Mouse (Mus musculus): ENCODE data around the gene Foxn1.

The Foxn1 gene

DNA sequence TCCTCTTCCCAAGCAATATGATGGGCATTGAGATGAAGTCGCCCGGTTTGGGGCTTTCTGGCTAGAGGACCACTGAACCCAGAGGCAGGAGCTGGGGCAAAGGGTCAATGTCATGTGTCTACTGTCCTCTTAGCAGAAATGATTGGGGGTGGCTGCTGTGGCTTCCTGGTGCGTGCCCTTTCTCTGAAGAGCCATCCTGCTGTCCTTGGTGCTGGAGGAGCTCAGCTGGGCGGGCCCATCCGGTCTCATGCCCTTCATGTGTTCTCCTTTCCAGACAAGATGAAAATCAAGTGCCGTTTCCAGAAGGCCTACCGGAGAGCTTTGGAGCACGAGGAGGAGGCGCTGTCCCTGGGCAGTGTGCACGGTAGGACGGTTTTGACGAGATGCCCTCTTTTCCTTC, 53.7 kb downstream of the Foxn1 start:
- no peak for DNase-seq (ENCODE audit: extremely low read depth, insufficient read length, low spot score)

GRCm38 (mm10) chr11:78328512-78329056, 57.8 kb downstream of the Foxn1 start:
- no peak for DNase-seq (ENCODE audit: extremely low read depth, insufficient read length, low spot score)

- DNase-seq (ENCODE audit: extremely low read depth, insufficient read length, low spot score): peak; percentile 93
Measured at GRCm38 (mm10) chr11:78327634-78328511, 58.5 kb downstream of the Foxn1 start, which contains the start of gene Pigs. Pigs (plus strand) TSS chr11:78328415.

DNA sequence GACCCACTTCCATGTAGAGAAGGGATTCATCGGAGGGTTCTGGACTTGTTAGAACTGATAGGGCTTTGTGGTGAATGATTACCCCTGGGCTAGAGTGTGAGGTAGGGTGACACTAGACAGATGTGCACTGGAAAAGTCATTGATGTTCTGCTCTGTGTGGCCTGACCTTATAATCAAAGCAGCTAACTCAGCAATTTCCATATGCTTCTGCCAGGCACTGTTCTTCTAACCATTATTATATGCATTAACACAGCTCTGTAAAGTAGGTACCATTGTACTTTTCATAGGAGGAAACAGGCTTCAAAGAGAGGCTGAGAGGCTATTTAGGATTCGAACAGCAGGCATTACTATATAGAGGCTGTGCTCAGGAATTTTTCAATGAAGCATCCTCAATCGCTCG, 59.1 kb downstream of the Foxn1 start:
- DNase-seq (ENCODE audit: extremely low read depth, insufficient read length, low spot score): no peak

- no peak for DNase-seq (ENCODE audit: extremely low read depth, insufficient read length, low spot score)
Measured at GRCm38 (mm10) chr11:78324965-78325364, 61.4 kb downstream of the Foxn1 start.

- DNase-seq (ENCODE audit: extremely low read depth, insufficient read length, low spot score): no peak
Measured at GRCm38 (mm10) chr11:78324000-78324785, 62.2 kb downstream of the Foxn1 start.

DNA sequence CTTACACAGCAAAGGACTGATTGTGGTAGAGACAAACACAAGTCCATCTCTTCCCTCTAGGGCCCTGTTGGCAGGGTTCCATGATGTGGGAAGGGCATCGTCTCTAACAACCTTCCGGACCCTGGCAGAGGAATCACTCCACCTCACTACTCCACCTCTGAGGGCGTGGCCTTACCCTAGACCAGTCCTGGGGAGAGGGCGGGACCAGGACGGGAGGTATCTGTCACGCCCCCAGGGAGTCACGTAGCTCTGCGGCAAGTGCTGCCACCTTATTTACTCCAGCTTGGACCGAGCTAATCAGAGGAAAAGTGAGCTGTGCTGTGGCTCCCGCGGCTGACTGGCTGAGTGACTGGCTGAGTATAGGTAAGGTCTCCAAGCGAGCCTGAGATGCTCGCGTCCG, 63.5 kb downstream of the Foxn1 start, which contains the start of gene Aldoc:
Gene Aldoc, plus strand, starts transcription at position 109 of the 400 bp plus-strand sequence.
- DNase-seq (ENCODE audit: extremely low read depth, insufficient read length, low spot score): peak; percentile 52

GRCm38 (mm10) chr11:78322076-78322831, 64.1 kb downstream of the Foxn1 start:
- no peak for DNase-seq (ENCODE audit: extremely low read depth, insufficient read length, low spot score)

GRCm38 (mm10) chr11:78318411-78318810, 67.9 kb downstream of the Foxn1 start:
- DNase-seq (ENCODE audit: extremely low read depth, insufficient read length, low spot score): no peak

- DNase-seq (ENCODE audit: extremely low read depth, insufficient read length, low spot score): no peak
Measured at GRCm38 (mm10) chr11:78313662-78314061, 72.7 kb downstream of the Foxn1 start.

DNA sequence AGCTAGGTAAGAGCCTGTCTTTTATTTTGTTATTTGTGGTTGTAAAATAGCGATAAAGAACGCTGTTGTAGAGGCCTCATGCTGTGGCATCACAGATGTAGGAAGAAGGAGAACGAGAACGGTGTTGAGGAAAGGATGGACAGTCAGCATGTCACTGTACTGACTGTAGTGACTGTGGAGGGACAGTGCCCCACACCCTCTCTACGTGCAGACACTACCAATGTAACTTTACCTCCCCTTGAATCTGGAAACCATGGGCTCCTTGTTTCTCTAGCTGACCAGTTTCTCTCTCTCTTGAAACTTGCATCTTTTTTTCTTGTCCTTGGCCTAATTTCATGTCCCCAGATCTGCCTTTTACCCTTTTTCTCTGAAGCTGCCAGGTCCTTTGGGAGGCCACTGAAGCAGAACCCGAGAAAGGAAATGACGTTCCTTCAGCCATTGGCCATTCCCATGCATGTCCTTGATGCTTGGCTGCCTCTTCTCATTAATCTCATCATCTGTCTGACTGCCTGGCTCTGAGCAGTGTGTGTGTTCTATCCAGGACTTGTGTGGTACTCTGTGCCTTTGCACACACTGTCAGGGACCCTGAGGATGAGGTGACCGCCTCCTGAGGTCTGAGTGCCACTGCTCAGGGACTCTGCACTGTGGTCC, 75.4 kb downstream of the Foxn1 start:
- DNase-seq (ENCODE audit: extremely low read depth, insufficient read length, low spot score): no peak

All from 3134 (cell line).